Mouse (Mus musculus): ENCODE results near the gene Ccdc92b. TPM values are rescaled to one million over a fixed set of nuclear protein-coding genes. Genes with fewer than 3 reads are reported as not detected.

The Ccdc92b gene
- polyA plus RNA-seq, 1 experiment from 2014 or later, result 0.85 TPM

DNA sequence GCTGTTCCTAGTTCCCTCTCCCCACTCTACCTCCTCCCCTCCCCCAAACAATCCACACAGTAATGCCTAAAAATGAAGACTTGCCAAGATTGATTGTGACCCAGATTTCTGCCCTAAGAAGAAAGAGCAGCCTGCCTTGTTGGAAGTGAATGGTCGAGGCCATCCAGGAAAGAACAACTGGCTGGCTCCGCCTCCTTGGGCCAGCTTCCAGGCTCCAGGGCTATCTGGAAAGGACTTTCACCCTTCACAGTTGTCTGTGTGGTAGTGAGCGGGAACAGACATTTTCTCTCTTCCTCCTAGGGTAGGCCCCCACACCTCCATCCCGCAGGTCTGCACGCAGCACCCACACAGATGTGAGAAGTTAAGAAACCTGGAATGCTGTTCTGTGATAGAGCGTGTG is 4.3 kb downstream of the Ccdc92b start:
- Histone ChIP-seq H3K4me3 (ENCODE audit: low read depth, low read length) (no peak overlapping the region), H3K4me2 (replicated peaks; ENCODE audit: low read depth, low read length) (no peak overlapping the region), H3K9ac (replicated peaks; ENCODE audit: low read depth) (no peak overlapping the region), H3K27me3 (replicated peaks; ENCODE audit: insufficient read depth, low read length) (peaks cover 11% of the 10 kb centered on the region), H3K36me3 (ENCODE audit: insufficient read depth, low read length) (no peaks in the 10 kb centered on the region), H3K4me1 (ENCODE audit: insufficient read depth, low read depth, low read length) (no peaks in the 10 kb centered on the region), H3K27ac (ENCODE audit: low read length) (no peak overlapping the region), H3K9me3 (ENCODE audit: low read length) (no peaks in the 10 kb centered on the region)
- TF ChIP-seq EP300 (IDR thresholded peaks at IDR 0.05), result no peak
- TF ChIP-seq CTCF (IDR thresholded peaks at IDR 0.05), result no peak
- 68% methylated on average over 6 of the region's 6 CpGs for WGBS
- no peak for ATAC-seq
- DNase-seq (ENCODE audit: low spot score), result no peak

DNA sequence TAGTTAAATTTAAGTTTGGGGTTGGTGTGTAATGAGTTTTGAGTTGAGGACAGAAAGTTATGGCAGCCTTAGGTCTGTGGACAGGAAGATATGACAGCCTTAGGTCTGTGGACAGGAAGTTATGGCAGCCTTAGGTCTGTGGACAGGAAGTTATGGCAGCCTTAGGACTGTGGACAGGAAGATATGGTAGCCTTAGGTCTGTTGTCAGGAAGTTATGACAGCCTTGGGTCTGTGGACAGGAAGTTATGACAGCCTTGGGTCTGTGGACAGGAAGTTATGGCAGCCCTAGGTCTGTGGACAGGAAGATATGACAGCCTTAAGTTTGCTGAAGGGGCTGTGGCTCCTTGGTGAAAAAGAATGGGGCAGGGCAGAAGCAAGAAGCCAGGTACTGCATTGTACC is 5.9 kb downstream of the Ccdc92b start:
- no peak for ATAC-seq
- no peak overlapping the region for H3K4me3 ChIP-seq (ENCODE audit: low read depth, low read length)
- TF ChIP-seq EP300 (IDR thresholded peaks at IDR 0.05), result no peak
- TF ChIP-seq CTCF (IDR thresholded peaks at IDR 0.05), result no peak
- no peaks in the 10 kb centered on the region for H3K9me3 ChIP-seq (ENCODE audit: low read length)
- H3K4me2 ChIP-seq (replicated peaks; ENCODE audit: low read depth, low read length), result no peak overlapping the region
- peaks cover 1% of the 10 kb centered on the region; the same call in 1 of the 2 replicates for H3K27me3 ChIP-seq (replicated peaks; ENCODE audit: insufficient read depth, low read length)
- H3K4me1 ChIP-seq (ENCODE audit: insufficient read depth, low read depth, low read length), result no peaks in the 10 kb centered on the region
- no peaks in the 10 kb centered on the region for H3K36me3 ChIP-seq (ENCODE audit: insufficient read depth, low read length)
- no peak overlapping the region for H3K27ac ChIP-seq (ENCODE audit: low read length)
- H3K9ac ChIP-seq (replicated peaks; ENCODE audit: low read depth), result no peak overlapping the region
- no peak for DNase-seq (ENCODE audit: low spot score)

DNA sequence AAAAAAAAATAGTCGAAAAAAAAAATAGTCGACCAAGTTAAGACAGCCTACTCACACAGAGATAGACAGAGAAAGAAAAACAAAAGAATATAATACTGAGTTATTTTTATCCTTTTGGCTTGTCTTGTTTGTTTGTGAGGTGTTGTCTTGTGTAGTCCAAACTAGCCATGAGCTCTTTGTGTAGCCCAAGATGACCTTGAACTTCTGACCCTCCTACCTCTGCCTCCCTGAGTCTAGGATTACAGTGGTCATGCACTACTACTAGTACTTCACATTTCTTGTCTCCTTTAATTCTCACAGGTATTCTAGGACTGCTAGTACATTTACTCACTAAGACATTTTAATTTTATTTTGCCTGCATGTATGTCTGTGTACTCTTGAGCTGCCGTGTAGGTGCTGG is 8.1 kb downstream of the Ccdc92b start:
- Histone ChIP-seq H3K27me3 (replicated peaks; ENCODE audit: insufficient read depth, low read length) (no peaks in the 10 kb centered on the region), H3K9me3 (ENCODE audit: low read length) (no peaks in the 10 kb centered on the region), H3K4me2 (replicated peaks; ENCODE audit: low read depth, low read length) (no peak overlapping the region), H3K36me3 (ENCODE audit: insufficient read depth, low read length) (no peaks in the 10 kb centered on the region), H3K4me3 (ENCODE audit: low read depth, low read length) (no peak overlapping the region), H3K4me1 (ENCODE audit: insufficient read depth, low read depth, low read length) (no peaks in the 10 kb centered on the region), H3K27ac (ENCODE audit: low read length) (no peak overlapping the region), H3K9ac (replicated peaks; ENCODE audit: low read depth) (no peak overlapping the region)
- TF ChIP-seq EP300 (IDR thresholded peaks at IDR 0.05) (no peak), CTCF (IDR thresholded peaks at IDR 0.05) (no peak)
- ATAC-seq (no peak), DNase-seq (ENCODE audit: low spot score) (no peak)
- WGBS, result 65% methylated on average over 3 of the region's 3 CpGs

DNA sequence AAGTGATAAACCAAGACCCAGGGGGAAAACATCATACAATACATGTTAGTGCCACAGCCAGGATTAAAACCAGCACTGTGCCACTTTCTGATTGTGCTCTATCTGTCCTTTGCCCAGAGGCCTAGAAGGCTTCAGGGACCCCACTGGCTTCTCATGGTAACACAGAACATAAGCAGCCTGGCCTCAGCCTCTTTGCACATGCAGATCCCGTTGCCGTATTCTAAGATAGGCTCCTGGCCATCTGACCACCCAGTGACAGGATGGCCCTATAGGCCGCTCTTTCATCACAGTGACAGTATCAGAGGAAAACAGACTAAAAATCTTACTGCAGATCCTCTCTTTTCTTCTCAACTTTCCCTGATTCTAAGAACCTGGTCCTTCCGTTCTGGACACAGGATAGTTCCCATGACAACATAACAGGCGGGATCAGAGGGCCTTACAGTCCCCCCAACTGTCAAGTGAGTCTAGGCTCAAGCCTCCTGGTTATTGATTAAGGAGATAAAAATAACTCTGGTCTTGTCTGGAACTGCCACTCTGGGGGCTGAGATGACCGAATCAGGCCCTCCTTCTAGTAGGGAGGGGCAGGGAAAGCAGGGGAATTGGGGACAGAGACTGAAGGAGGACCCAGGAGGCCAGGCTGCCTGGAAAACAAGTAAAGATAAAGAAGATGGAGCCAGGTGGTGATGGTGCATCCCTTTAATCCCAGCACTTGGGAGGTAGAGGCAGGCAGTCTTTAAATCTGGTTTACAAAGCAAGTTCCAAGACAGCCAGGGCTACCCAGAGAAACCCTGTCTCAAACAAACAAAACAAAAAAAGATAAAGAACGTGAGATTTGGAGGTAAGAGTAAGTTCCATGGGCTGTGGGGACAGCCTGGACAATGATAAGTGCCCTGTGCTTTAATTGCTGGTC is 12.7 kb downstream of the Ccdc92b start:
- 52% methylated on average over 7 of the region's 7 CpGs for WGBS
- no peak overlapping the region for H3K9ac ChIP-seq (replicated peaks; ENCODE audit: low read depth)
- ATAC-seq (no peak), DNase-seq (ENCODE audit: low spot score) (no peak)
- TF ChIP-seq EP300 (IDR thresholded peaks at IDR 0.05) (no peak), CTCF (IDR thresholded peaks at IDR 0.05) (no peak)
- no peak overlapping the region for H3K27ac ChIP-seq (ENCODE audit: low read length)
- H3K4me1 ChIP-seq (ENCODE audit: insufficient read depth, low read depth, low read length), result peaks cover 1% of the 10 kb centered on the region; the same call in 1 of the 2 replicates
- no peaks in the 10 kb centered on the region for H3K36me3 ChIP-seq (ENCODE audit: insufficient read depth, low read length)
- H3K4me2 ChIP-seq (replicated peaks; ENCODE audit: low read depth, low read length), result no peak overlapping the region
- H3K4me3 ChIP-seq (ENCODE audit: low read depth, low read length), result no peak overlapping the region
- no peaks in the 10 kb centered on the region for H3K9me3 ChIP-seq (ENCODE audit: low read length)
- no peaks in the 10 kb centered on the region for H3K27me3 ChIP-seq (replicated peaks; ENCODE audit: insufficient read depth, low read length)

DNA sequence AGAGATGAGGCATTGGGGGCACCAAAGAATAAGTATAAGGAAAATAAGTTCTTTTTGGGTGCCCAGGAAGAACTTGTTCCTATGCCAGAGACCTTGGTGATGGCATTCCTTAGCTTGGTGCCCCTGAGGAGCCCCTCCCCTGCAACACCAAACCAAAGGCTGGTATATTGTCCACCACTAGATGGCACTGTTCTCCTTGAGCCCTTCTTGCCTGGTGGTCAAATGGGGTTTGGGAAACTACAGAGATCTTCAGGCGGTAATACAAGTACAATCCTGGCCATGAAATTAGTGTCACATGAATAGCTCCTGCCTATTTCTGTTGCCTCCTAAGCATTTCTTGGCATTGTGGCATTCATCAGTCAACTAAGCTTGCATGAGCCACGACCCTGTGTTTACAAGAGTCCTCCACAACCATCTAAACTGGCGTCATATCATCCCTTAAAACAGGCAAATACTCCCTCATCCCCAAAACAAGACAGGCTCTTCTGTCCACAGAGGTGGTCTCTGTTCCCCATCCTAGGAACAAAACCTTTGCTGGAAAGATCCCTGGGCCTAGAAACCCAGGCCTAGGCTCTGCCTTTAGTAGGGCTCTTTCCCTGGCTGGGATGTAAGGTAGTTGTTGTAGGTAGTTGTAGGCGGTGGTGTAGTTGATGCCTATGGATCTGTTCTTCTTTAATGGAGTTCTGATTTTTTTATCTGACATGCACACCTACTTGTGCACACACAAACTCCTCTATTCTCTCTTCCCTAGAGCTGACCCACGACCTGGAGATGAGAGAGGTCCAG is 15.3 kb downstream of the Ccdc92b start:
- ATAC-seq, result no peak
- WGBS, result 60% methylated on average over 5 of the region's 5 CpGs
- Histone ChIP-seq H3K27ac (ENCODE audit: low read length) (no peak overlapping the region), H3K4me1 (ENCODE audit: insufficient read depth, low read depth, low read length) (peaks cover 16% of the 10 kb centered on the region; the same call in 1 of the 2 replicates), H3K27me3 (replicated peaks; ENCODE audit: insufficient read depth, low read length) (no peaks in the 10 kb centered on the region), H3K4me3 (ENCODE audit: low read depth, low read length) (no peak overlapping the region), H3K9ac (replicated peaks; ENCODE audit: low read depth) (no peak overlapping the region), H3K36me3 (ENCODE audit: insufficient read depth, low read length) (no peaks in the 10 kb centered on the region), H3K4me2 (replicated peaks; ENCODE audit: low read depth, low read length) (no peak overlapping the region), H3K9me3 (ENCODE audit: low read length) (no peaks in the 10 kb centered on the region)
- DNase-seq (ENCODE audit: low spot score), result peak; percentile 88
- peak; percentile 97 for TF ChIP-seq CTCF (IDR thresholded peaks at IDR 0.05)
- TF ChIP-seq EP300 (IDR thresholded peaks at IDR 0.05), result no peak

DNA sequence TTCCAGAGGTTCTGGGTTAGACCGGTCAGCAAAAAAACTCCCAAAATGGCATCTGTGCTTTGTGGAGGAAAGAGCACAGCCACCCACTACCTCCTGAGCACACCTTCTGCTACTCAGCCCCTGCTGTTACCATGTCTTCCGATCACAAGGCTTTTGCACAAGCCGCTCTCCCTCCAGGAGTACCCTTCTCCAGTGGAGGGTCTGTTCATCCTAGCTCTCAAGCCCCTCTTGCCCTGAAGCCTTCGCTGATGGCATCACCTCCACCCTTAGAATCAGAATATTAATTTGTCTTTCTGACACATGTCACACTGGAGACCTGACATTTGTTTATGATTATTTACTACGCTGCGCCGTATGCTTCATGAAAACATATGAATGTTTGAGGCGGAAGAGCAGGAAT is 18.1 kb downstream of the Ccdc92b start:
- H3K27ac ChIP-seq (ENCODE audit: low read length), result peak overlapping the region; percentile 88
- H3K4me3 ChIP-seq (ENCODE audit: low read depth, low read length), result peak overlapping the region; percentile 61
- H3K4me2 ChIP-seq (replicated peaks; ENCODE audit: low read depth, low read length), result peak overlapping the region; percentile 90
- H3K27me3 ChIP-seq (replicated peaks; ENCODE audit: insufficient read depth, low read length), result no peaks in the 10 kb centered on the region
- H3K9me3 ChIP-seq (ENCODE audit: low read length), result no peaks in the 10 kb centered on the region
- no peak for ATAC-seq
- no peak for DNase-seq (ENCODE audit: low spot score)
- peak overlapping the region; percentile 52; the same call in 1 of the 2 replicates for H3K9ac ChIP-seq (replicated peaks; ENCODE audit: low read depth)
- peaks cover 21% of the 10 kb centered on the region; the same call in 1 of the 2 replicates for H3K4me1 ChIP-seq (ENCODE audit: insufficient read depth, low read depth, low read length)
- H3K36me3 ChIP-seq (ENCODE audit: insufficient read depth, low read length), result no peaks in the 10 kb centered on the region
- TF ChIP-seq EP300 (IDR thresholded peaks at IDR 0.05), result no peak
- TF ChIP-seq CTCF (IDR thresholded peaks at IDR 0.05), result no peak
- WGBS, result 19% methylated on average over 8 of the region's 8 CpGs

All from lung, postnatal 0 days (tissue).